Mouse (Mus musculus): ENCODE measurements around the gene Kpna4. TPM values are rescaled to one million over a fixed set of nuclear protein-coding genes. Genes with fewer than 3 reads are reported as not detected.
"Not testable (repeated sequence)": the region's sequence is repeated elsewhere in the genome, so short reads cannot be mapped to it uniquely, and the experiment has no call there.

The Kpna4 gene
- total and polyA plus RNA-seq, 2 experiments from 2014 or later, result 27.3 to 67.0 TPM

- H3K27me3 ChIP-seq (ENCODE audit: insufficient read depth, low read length), result no peaks in the 10 kb centered on the region
- no peak overlapping the region for H3K4me2 ChIP-seq (ENCODE audit: low read depth, low read length, poor library complexity, severe bottlenecking)
- no peaks in the 10 kb centered on the region for H3K9me3 ChIP-seq (ENCODE audit: low read length)
- no peak overlapping the region for H3K27ac ChIP-seq (ENCODE audit: low read depth, low read length)
- WGBS, result 94% methylated on average over 2 of the region's 2 CpGs
- ATAC-seq (ENCODE audit: low FRiP score) (no peak), DNase-seq (ENCODE audit: low spot score) (no peak)
- no peaks in the 10 kb centered on the region for H3K4me1 ChIP-seq (ENCODE audit: insufficient read depth, low read length)
- no peak overlapping the region for H3K4me3 ChIP-seq (ENCODE audit: low read depth, low read length)
- H3K36me3 ChIP-seq (ENCODE audit: insufficient read depth, low read length), result no peaks in the 10 kb centered on the region
- no peak overlapping the region for H3K9ac ChIP-seq (replicated peaks; ENCODE audit: low read length, poor library complexity, severe bottlenecking)
- TF ChIP-seq CTCF (IDR thresholded peaks at IDR 0.05), result peak; percentile 38
These were observed 106.6 kb downstream of the Kpna4 start for GRCm38 (mm10) chr3:69020285-69020684.

- WGBS, result 95% methylated on average over 2 of the region's 2 CpGs
- not testable (repeated sequence) for H3K4me3 ChIP-seq (ENCODE audit: low read depth, low read length); H3K27ac ChIP-seq (ENCODE audit: low read depth, low read length); DNase-seq (ENCODE audit: low spot score); H3K4me2 ChIP-seq (ENCODE audit: low read depth, low read length, poor library complexity, severe bottlenecking); H3K27me3 ChIP-seq (ENCODE audit: insufficient read depth, low read length); ATAC-seq (ENCODE audit: low FRiP score); H3K4me1 ChIP-seq (ENCODE audit: insufficient read depth, low read length); H3K9ac ChIP-seq (replicated peaks; ENCODE audit: low read length, poor library complexity, severe bottlenecking); H3K36me3 ChIP-seq (ENCODE audit: insufficient read depth, low read length); H3K9me3 ChIP-seq (ENCODE audit: low read length)
These were observed 108.3 kb downstream of the Kpna4 start for GRCm38 (mm10) chr3:69018635-69019034.

- no peak overlapping the region for H3K9ac ChIP-seq (replicated peaks; ENCODE audit: low read length, poor library complexity, severe bottlenecking)
- no peak overlapping the region for H3K4me3 ChIP-seq (ENCODE audit: low read depth, low read length)
- no peak for TF ChIP-seq CTCF (IDR thresholded peaks at IDR 0.05)
- H3K27me3 ChIP-seq (ENCODE audit: insufficient read depth, low read length), result no peaks in the 10 kb centered on the region
- 90% methylated on average over 3 of the region's 3 CpGs for WGBS
- no peak for ATAC-seq (ENCODE audit: low FRiP score)
- H3K4me1 ChIP-seq (ENCODE audit: insufficient read depth, low read length), result no peaks in the 10 kb centered on the region
- H3K9me3 ChIP-seq (ENCODE audit: low read length), result no peaks in the 10 kb centered on the region
- no peak overlapping the region for H3K4me2 ChIP-seq (ENCODE audit: low read depth, low read length, poor library complexity, severe bottlenecking)
- DNase-seq (ENCODE audit: low spot score), result no peak
- H3K36me3 ChIP-seq (ENCODE audit: insufficient read depth, low read length), result no peaks in the 10 kb centered on the region
- H3K27ac ChIP-seq (ENCODE audit: low read depth, low read length), result no peak overlapping the region
These were observed 109.7 kb downstream of the Kpna4 start for GRCm38 (mm10) chr3:69017181-69017580.

Other genes starting within 250 kb of the Kpna4 start
- 9.0 and 10.4 TPM in 2 replicates for gene Ift80, start 122.5 kb downstream of the Kpna4 start, total RNA-seq (2014; rRNA removed)
- gene Ift80, start 122.5 kb downstream of the Kpna4 start, polyA plus RNA-seq (2015; fragmentation: Nextera tagmentation; extraction: Ambion mirVana), result 3.7 and 3.8 TPM in 2 replicates
- gene Smc4, start 122.4 kb downstream of the Kpna4 start, total RNA-seq (2014; rRNA removed), result 7.4 and 16.5 TPM in 2 replicates
- gene Smc4, start 122.4 kb downstream of the Kpna4 start, polyA plus RNA-seq (2015; fragmentation: Nextera tagmentation; extraction: Ambion mirVana), result 14.4 and 18.1 TPM in 2 replicates
- 5.5 and 7.1 TPM in 2 replicates for gene Trim59, start 82.4 kb downstream of the Kpna4 start, total RNA-seq (2014; rRNA removed)
- gene Trim59, start 82.4 kb downstream of the Kpna4 start, polyA plus RNA-seq (2015; fragmentation: Nextera tagmentation; extraction: Ambion mirVana), result 17.1 and 17.6 TPM in 2 replicates
- not detected in 2 replicates for gene Arl14, start 95.3 kb upstream of the Kpna4 start, total RNA-seq (2014; rRNA removed)
- not detected in 2 replicates for gene Arl14, start 95.3 kb upstream of the Kpna4 start, polyA plus RNA-seq (2015; fragmentation: Nextera tagmentation; extraction: Ambion mirVana)
- gene Ppm1l, start 189.7 kb upstream of the Kpna4 start, total RNA-seq (2014; rRNA removed), result 31.3 and 31.8 TPM in 2 replicates
- 17.8 and 20.1 TPM in 2 replicates for gene Ppm1l, start 189.7 kb upstream of the Kpna4 start, polyA plus RNA-seq (2015; fragmentation: Nextera tagmentation; extraction: Ambion mirVana)